7 mouse cellular contexts compared by ENCODE assay signal in the genomic region with DNA sequence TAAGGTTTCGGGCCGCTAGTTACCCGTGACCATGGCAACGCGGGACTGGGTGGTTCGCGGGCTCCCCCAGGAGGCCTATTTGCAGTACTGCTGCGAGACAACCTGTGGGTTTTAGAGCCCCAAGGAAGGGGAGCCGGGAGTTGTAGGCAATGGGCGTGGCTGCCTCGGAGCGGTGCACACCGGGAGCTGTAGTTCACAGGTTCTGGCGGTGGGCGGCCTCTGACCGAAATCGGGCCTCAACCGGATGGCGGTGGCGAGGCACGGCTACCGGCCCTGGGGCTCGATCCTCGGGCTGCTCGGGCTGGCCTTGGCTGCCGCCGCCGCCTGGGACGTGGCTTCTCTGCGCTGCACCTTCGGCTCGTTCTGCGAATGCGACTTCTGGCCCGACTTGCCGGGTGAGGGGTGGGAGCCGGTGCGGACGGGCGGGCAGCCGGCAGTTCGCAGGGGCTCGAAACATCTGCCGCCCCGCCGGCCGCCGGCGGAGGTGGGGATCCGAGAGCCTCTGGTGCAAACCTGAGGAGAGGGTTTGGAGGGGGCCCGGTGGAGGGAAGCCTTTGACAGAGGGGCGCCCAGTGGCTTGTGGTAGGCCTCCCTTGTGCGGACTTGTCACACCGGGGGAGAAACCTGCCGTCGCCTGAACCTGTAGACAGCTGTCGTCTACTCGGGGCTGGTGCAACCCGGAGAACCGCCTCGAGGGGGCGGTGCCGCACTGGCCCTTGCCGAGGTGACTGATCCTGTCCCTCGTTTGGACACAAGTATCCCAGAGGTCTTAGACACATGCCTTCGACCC. TPM values are rescaled to one million over a fixed set of nuclear protein-coding genes. Genes with fewer than 3 reads are reported as not detected.
DNase-seq lines count a peak whose midpoint lies in the region; ATAC-seq lines count a peak whose summit lies in the region.

A gene (plus strand): TSS at position 179 of the 790 bp plus-strand sequence.

- H3K27me3 ChIP-seq in intestine, embryonic 15.5 days (replicated peaks) = no peaks in the 10 kb centered on the region
- H3K27me3 ChIP-seq in midbrain, embryonic 10.5 days (ENCODE audit: low read depth, poor library complexity, severe bottlenecking) = peaks cover 35% of the 10 kb centered on the region

- H3K4me2 ChIP-seq in intestine, embryonic 15.5 days (replicated peaks) = peak within 1 kb of the TSS; percentile 72

- H3K4me1 ChIP-seq in intestine, embryonic 15.5 days (replicated peaks) = peaks cover 9% of the 10 kb centered on the region; the same call in 1 of the 2 replicates
- peaks cover 30% of the 10 kb centered on the region for H3K4me1 ChIP-seq in midbrain, embryonic 10.5 days

- H3K4me3 ChIP-seq in intestine, embryonic 15.5 days (replicated peaks) = peak within 1 kb of the TSS; percentile 72
- H3K4me3 ChIP-seq in midbrain, embryonic 10.5 days = peak within 1 kb of the TSS; percentile 79

- peak; percentile 96 for ATAC-seq in intestine, embryonic 15.5 days

- peaks cover 21% of the 10 kb centered on the region for H3K36me3 ChIP-seq in intestine, embryonic 15.5 days
- H3K36me3 ChIP-seq in midbrain, embryonic 10.5 days = peaks cover 53% of the 10 kb centered on the region

- no peaks in the 10 kb centered on the region for H3K9me3 ChIP-seq in intestine, embryonic 15.5 days
- no peaks in the 10 kb centered on the region for H3K9me3 ChIP-seq in midbrain, embryonic 10.5 days (replicated peaks)

- H3K9ac ChIP-seq in intestine, embryonic 15.5 days = peak within 1 kb of the TSS; percentile 76

- DNase-seq in adrenal gland, adult 2 months = peak; percentile 98
- DNase-seq in embryo, embryonic 11.5 days (ENCODE audit: low read depth, low spot score) = peak; percentile 94
- peak; percentile 93 to 95 for DNase-seq in gastrocnemius, postnatal 36 days
- DNase-seq in left cerebral cortex, postnatal 25 days (ENCODE audit: low spot score in 2 of 2) = peak; percentile 98 to 99
- DNase-seq in midbrain, embryonic 10.5 days (ENCODE audit: low spot score) = peak; percentile 97
- DNase-seq in right cerebral cortex, postnatal 4 days = peak; percentile 94

- intact Hi-C loops in gastrocnemius, postnatal 36 days (cut with DNase I) = loop anchor here (1.0 kb wide), 1 partner anchor 44 kb away; a partner anchor contains a TSS
- intact Hi-C loops in left cerebral cortex, postnatal 25 days (cut with DNase I) = loop anchor here (1.0 to 5.0 kb wide), 2 partner anchors 44 to 130 kb away; a partner anchor contains a TSS

- H3K27ac ChIP-seq in intestine, embryonic 15.5 days = peak within 1 kb of the TSS; percentile 85
- peak within 1 kb of the TSS; percentile 95 for H3K27ac ChIP-seq in midbrain, embryonic 10.5 days (replicated peaks)

- WGBS in intestine, embryonic 15.5 days = under 1% methylated on average over 66 of the region's 66 CpGs
- WGBS in midbrain, embryonic 10.5 days = under 1% methylated on average over 66 of the region's 66 CpGs

RNA-seq across cellular contexts. Expression of the gene that starts here (rescaled TPM):
- total RNA-seq in adrenal gland, adult 2 months (2021) = 10 to 100 TPM; 18.7 to 26.5 TPM
- polyA plus RNA-seq in adrenal gland, adult 2 months (2012; rRNA removed) = 70.6 and 74.0 TPM in 2 replicates
- total RNA-seq in gastrocnemius, postnatal 36 days (2021) = 1 to 10 TPM; 3.9 to 5.1 TPM
- polyA plus RNA-seq in intestine, embryonic 15.5 days (2015; fragmentation: Nextera tagmentation; extraction: Ambion mirVana) = 61.4 and 64.2 TPM in 2 replicates
- total RNA-seq in left cerebral cortex, postnatal 25 days (2021) = 10 to 100 TPM; 29.9 to 31.0 TPM
- polyA plus RNA-seq in midbrain, embryonic 10.5 days (2016; fragmentation: Nextera tagmentation; extraction: Ambion mirVana) = 59.2 and 59.8 TPM in 2 replicates

Comparison
In these comparisons a context has a peak if more than half of its experiments do, and no peak if none do; other contexts are left out.
1. Peak in every context shown above with its lines: DNase-seq, ATAC-seq, H3K4me3 ChIP-seq and H3K27ac ChIP-seq.